Mouse (Mus musculus) heart, adult 2 months (tissue): Measurements from ENCODE around the gene Sh3gl1. TPM values are rescaled to one million over a fixed set of nuclear protein-coding genes. Genes with fewer than 3 reads are reported as not detected.

ENCODE experiments used
- DNase-seq, 2 experiments: peaks; one replicate each; pipeline ENCODE4 v3.0.0; 2021
- H3K27ac ChIP-seq: fragments of 200-600 bp; 2 replicates; pipeline ENCODE4 v1.8.1; 2022
- H3K27me3 ChIP-seq: fragments of 200-500 bp; 2 replicates; pipeline ENCODE4 v1.6.1; 2012; ENCODE audit warnings: mild to moderate bottlenecking, low read length, inconsistent platforms, mixed read lengths; ENCODE audit not compliant: control insufficient read depth, insufficient read depth
- H3K36me3 ChIP-seq: fragments of 200-500 bp; 2 replicates; pipeline ENCODE4 v1.6.1; 2012; ENCODE audit warnings: low read length, inconsistent platforms; ENCODE audit not compliant: control insufficient read depth, insufficient read depth
- H3K4me1 ChIP-seq: fragments of 200-500 bp; 2 replicates; pipeline ENCODE4 v1.6.1; 2011; ENCODE audit warnings: low read length; ENCODE audit not compliant: control insufficient read depth, insufficient read depth
- H3K4me3 ChIP-seq: fragments of 200-600 bp; 2 replicates; pipeline ENCODE4 v1.8.1; 2022
- H3K79me2 ChIP-seq: fragments of 200-500 bp; replicated peaks from 2 replicates; pipeline ENCODE4 v1.6.1; 2012; ENCODE audit warnings: mild to moderate bottlenecking, inconsistent platforms, low read length, moderate library complexity, mixed read lengths; ENCODE audit not compliant: control insufficient read depth, insufficient read depth
- H3K9ac ChIP-seq: fragments of 200-500 bp; 2 replicates; pipeline ENCODE4 v1.6.1; 2012; ENCODE audit warnings: low read depth, mild to moderate bottlenecking, control low read depth, inconsistent platforms, low read length, mixed read lengths
- CTCF ChIP-seq: fragments of 200-600 bp; IDR thresholded peaks from 2 replicates; pipeline ENCODE4 v1.8.1; 2022; ENCODE audit warnings: antibody characterized with exemption, mild to moderate bottlenecking, moderate library complexity
- EP300 ChIP-seq: fragments of 200-500 bp; IDR thresholded peaks from 2 replicates; pipeline ENCODE4 v1.6.1; 2011; ENCODE audit warnings: low read depth, low read length, control low read depth; ENCODE audit not compliant: insufficient read depth
- POLR2A ChIP-seq: fragments of 200-500 bp; IDR thresholded peaks from 2 replicates; pipeline ENCODE4 v1.6.1; 2011; ENCODE audit warnings: mild to moderate bottlenecking, low read depth, low read length, control low read depth; ENCODE audit not compliant: insufficient read depth
- WGBS: fragments of 180-500 bp; shearing (Covaris S2); methylation state at CpG from one replicate; pipeline ENCODE4 v1.1.7; 2018; 5-methylcytosine and 5-hydroxymethylcytosine counted together
- intact Hi-C: fragments of 180-260 bp; cut with DNase I; formaldehyde crosslinking; loops from one replicate; pipeline ENCODE4 v1.15.1; 2025
- polyA plus RNA-seq: library from polyadenylated mRNA; depleted of rRNA; stranded (reverse); fragments of >200 nt; gene quantifications from 2 replicates; pipeline ENCODE4 v1.2.3, GENCODE M21; 2012
- total RNA-seq, 2 experiments: library from RNA; stranded (reverse); gene quantifications; 2 replicates each; pipeline ENCODE4 v1.2.3; 2021

The Sh3gl1 gene
- total and polyA plus RNA-seq, 3 experiments = 13.6 to 27.4 (median 14.3) TPM

- no peak overlapping the region for H3K4me3 ChIP-seq
- TF ChIP-seq CTCF = no peak
- no peak for TF ChIP-seq EP300
- no peak overlapping the region for H3K27ac ChIP-seq
- no peaks in the 10 kb centered on the region; the same call in 1 of the 2 replicates for H3K4me1 ChIP-seq
- H3K9ac ChIP-seq = no peak overlapping the region
- WGBS = 39% methylated on average over 30 of the region's 30 CpGs
- no peaks in the 10 kb centered on the region for H3K27me3 ChIP-seq
- H3K79me2 ChIP-seq = no peaks in the 10 kb centered on the region
- no peak for DNase-seq
- intact Hi-C loops = no loop called here
- no peaks in the 10 kb centered on the region for H3K36me3 ChIP-seq
Measured at GRCm38 (mm10) chr17:55999794-56000499, 36.5 kb downstream of the Sh3gl1 start.

- WGBS = 74% methylated on average over 15 of the region's 15 CpGs
- Histone ChIP-seq H3K9ac (no peak overlapping the region), H3K4me3 (no peak overlapping the region), H3K27me3 (no peaks in the 10 kb centered on the region), H3K4me1 (no peaks in the 10 kb centered on the region), H3K36me3 (no peaks in the 10 kb centered on the region), H3K27ac (no peak overlapping the region), H3K79me2 (no peaks in the 10 kb centered on the region)
- peak in 1 of 2 experiments; percentile 52 for DNase-seq
- intact Hi-C loops = no loop called here
- TF ChIP-seq CTCF (no peak), EP300 (no peak), POLR2A (no peak)
Measured at GRCm38 (mm10) chr17:55996007-55996406, 40.4 kb downstream of the Sh3gl1 start.

GRCm38 (mm10) chr17:55990278-55990898 is 46.0 kb downstream of the Sh3gl1 start:
- intact Hi-C loops = no loop called here
- no peak overlapping the region for H3K4me3 ChIP-seq
- no peaks in the 10 kb centered on the region for H3K79me2 ChIP-seq
- TF ChIP-seq POLR2A (no peak), EP300 (no peak), CTCF (no peak)
- no peak for DNase-seq
- no peak overlapping the region for H3K27ac ChIP-seq
- H3K36me3 ChIP-seq = no peaks in the 10 kb centered on the region
- H3K9ac ChIP-seq = no peak overlapping the region
- H3K4me1 ChIP-seq = no peaks in the 10 kb centered on the region
- H3K27me3 ChIP-seq = peaks cover 5% of the 10 kb centered on the region
- 74% methylated on average over 8 of the region's 8 CpGs for WGBS

- H3K36me3 ChIP-seq = no peaks in the 10 kb centered on the region
- no peaks in the 10 kb centered on the region for H3K4me1 ChIP-seq
- no peak within 1 kb of the TSS for H3K27ac ChIP-seq
- TF ChIP-seq CTCF (no peak), EP300 (no peak), POLR2A (no peak)
- WGBS = 11% methylated on average over 34 of the region's 35 CpGs
- H3K9ac ChIP-seq = no peak within 1 kb of the TSS
- no peak within 1 kb of the TSS for H3K4me3 ChIP-seq
- intact Hi-C loops = no loop called here
- no peaks in the 10 kb centered on the region for H3K79me2 ChIP-seq
- DNase-seq = no peak
- peaks cover 5% of the 10 kb centered on the region for H3K27me3 ChIP-seq
Measured at GRCm38 (mm10) chr17:55986030-55986961, 50.1 kb downstream of the Sh3gl1 start, which contains the start of gene Fsd1. Gene Fsd1, plus strand, starts transcription at chr17:55986509.

- Histone ChIP-seq H3K36me3 (no peaks in the 10 kb centered on the region), H3K9ac (no peak overlapping the region), H3K27me3 (no peaks in the 10 kb centered on the region), H3K4me1 (no peaks in the 10 kb centered on the region), H3K27ac (no peak overlapping the region), H3K4me3 (no peak overlapping the region), H3K79me2 (no peaks in the 10 kb centered on the region)
- WGBS = 71% methylated on average over 3 of the region's 3 CpGs
- DNase-seq = no peak
- intact Hi-C loops = no loop called here
- TF ChIP-seq POLR2A (no peak), EP300 (no peak), CTCF (no peak)
Measured at GRCm38 (mm10) chr17:55977301-55977700, 59.1 kb downstream of the Sh3gl1 start.
